Mouse (Mus musculus) ES-E14 (cell line): ENCODE measurements around the gene Tubgcp2. TPM values are rescaled to one million over a fixed set of nuclear protein-coding genes. Genes with fewer than 3 reads are reported as not detected.

Experiments used
- DNase-seq: peaks from one replicate; pipeline ENCODE4 v3.0.0-alpha.2; 2013; ENCODE audit warnings: low read depth, low spot score
- H3K27ac ChIP-seq: 2 replicates; pipeline ENCODE4 v1.5.1; 2012; ENCODE audit warnings: low read depth, mild to moderate bottlenecking, low read length, moderate library complexity, mixed read lengths; ENCODE audit not compliant: poor library complexity, insufficient read depth, severe bottlenecking
- H3K36me3 ChIP-seq: 2 replicates; pipeline ENCODE4 v1.6.1; 2012; ENCODE audit warnings: mild to moderate bottlenecking, low read length, moderate library complexity, mixed read lengths; ENCODE audit not compliant: control insufficient read depth, poor library complexity, insufficient read depth, severe bottlenecking
- H3K4me1 ChIP-seq, 2 experiments: fragments of 150-350 bp in 1 of 2; sonication (generic) in 1 of 2; 2 replicates each; pipeline ENCODE4 v1.6.1; 2012; ENCODE audit warnings: low read length in 2 of 2, mild to moderate bottlenecking in 1 of 2, mixed read lengths in 1 of 2; ENCODE audit not compliant: control insufficient read depth in 2 of 2, insufficient read depth in 2 of 2, poor library complexity in 1 of 2
- H3K4me3 ChIP-seq, 2 experiments: fragments of 150-350 bp in 1 of 2; sonication (generic) in 1 of 2; 2 replicates each; pipeline ENCODE4 v1.5.1; 2012; ENCODE audit warnings: low read length in 2 of 2, low read depth in 1 of 2, mild to moderate bottlenecking in 1 of 2, mixed read lengths in 1 of 2; ENCODE audit not compliant: insufficient read depth in 1 of 2, poor library complexity in 1 of 2, severe bottlenecking in 1 of 2
- H3K9ac ChIP-seq: 2 replicates; pipeline ENCODE4 v1.6.1; 2012; ENCODE audit warnings: low read depth, mild to moderate bottlenecking, low read length, mixed read lengths; ENCODE audit not compliant: poor library complexity, insufficient read depth, severe bottlenecking
- H3K9me3 ChIP-seq: fragments of 150-350 bp; sonication (generic); 2 replicates; pipeline ENCODE4 v1.6.1; 2012; ENCODE audit warnings: low read depth, mild to moderate bottlenecking, low read length; ENCODE audit not compliant: control insufficient read depth, insufficient read depth
- CHD2 ChIP-seq: IDR thresholded peaks from 2 replicates; pipeline ENCODE4 v1.6.1; 2014; ENCODE audit warnings: mild to moderate bottlenecking, low read depth, low read length, inconsistent platforms
- HCFC1 ChIP-seq: IDR thresholded peaks from 2 replicates; pipeline ENCODE4 v1.6.1; 2012; ENCODE audit warnings: low read length, inconsistent platforms, borderline replicate concordance; ENCODE audit not compliant: insufficient read depth
- MAFK ChIP-seq: IDR thresholded peaks from 2 replicates; pipeline ENCODE4 v1.6.1; 2014; ENCODE audit warnings: mild to moderate bottlenecking, low read depth, low read length, inconsistent platforms; ENCODE audit not compliant: insufficient read depth
- ZC3H11A ChIP-seq: IDR thresholded peaks from 2 replicates; pipeline ENCODE4 v1.6.1; 2012; ENCODE audit warnings: low read depth, mild to moderate bottlenecking, inconsistent platforms, low read length, borderline replicate concordance
- ZNF384 ChIP-seq: IDR thresholded peaks from 2 replicates; pipeline ENCODE4 v1.6.1; 2012; ENCODE audit warnings: low read depth, low read length, inconsistent platforms
- in situ Hi-C, 2 experiments: fragments of 600-800 bp; cut with MboI; formaldehyde crosslinking; loops; one replicate each; pipeline ENCODE4 v1.15.1; 2025; ENCODE audit warnings: low sequenced_read_pairs in 2 of 2, inconsistent platforms in 1 of 2; ENCODE audit not compliant: unreplicated experiment in 2 of 2
- total RNA-seq: library from RNA; depleted of rRNA; stranded (reverse); fragments of 300-350 nt; gene quantifications from 2 replicates; pipeline ENCODE4 v1.2.3, GENCODE M21; 2012; rRNA removed

Gene Tubgcp2
- total RNA-seq: 28.1 and 29.0 TPM in 2 replicates

DNA sequence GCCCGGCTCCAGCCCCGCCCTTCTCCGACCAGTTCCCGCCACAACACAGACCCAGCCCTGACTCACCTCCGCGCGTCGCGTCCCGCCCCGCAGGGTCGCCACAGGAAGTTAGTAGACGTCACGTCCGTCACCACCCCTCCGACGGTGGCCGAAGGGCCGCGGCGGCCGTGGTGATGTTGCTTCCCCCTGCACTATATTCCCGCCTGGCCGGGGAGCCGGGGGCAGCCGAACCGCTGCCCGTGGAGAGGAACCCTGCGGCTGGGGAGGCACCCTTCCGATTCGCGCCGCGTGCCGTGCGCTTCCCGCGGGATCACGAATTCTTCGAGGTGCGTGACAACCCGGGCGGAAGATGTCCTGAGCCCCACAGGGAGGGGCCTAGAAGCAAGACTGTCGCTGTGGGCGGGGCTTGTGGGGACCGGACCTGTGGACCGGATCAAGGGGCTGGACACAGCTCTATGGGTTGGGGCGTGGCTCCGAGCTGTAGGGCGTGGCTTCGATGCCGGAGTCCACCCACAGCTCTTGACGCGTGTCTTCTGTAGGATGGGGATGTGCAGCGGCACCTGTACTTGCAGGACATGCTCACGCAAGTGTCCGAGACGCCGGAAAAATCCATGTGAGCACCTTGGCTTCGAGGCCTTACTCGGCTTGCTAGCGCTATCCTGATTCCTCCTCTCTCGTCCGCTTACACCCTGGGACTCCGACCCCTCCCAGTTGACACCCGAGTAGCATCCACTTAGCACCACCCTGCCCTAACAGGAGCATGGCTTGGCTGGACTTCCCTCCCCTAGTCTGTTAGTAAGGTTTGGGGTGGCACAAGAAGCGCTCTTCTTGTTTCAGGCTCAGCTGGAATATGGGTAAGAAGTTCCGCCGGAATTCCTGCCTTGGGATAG, at the start of gene Tubgcp2, which contains the start of gene Zfp511:
Tubgcp2 (minus strand) TSS at position 389 of the 890 bp plus-strand sequence.
Zfp511 (plus strand) TSS at position 111 of the 890 bp plus-strand sequence.
- H3K36me3 ChIP-seq: peaks cover 18% of the 10 kb centered on the region; the same call in 1 of the 2 replicates

DNA sequence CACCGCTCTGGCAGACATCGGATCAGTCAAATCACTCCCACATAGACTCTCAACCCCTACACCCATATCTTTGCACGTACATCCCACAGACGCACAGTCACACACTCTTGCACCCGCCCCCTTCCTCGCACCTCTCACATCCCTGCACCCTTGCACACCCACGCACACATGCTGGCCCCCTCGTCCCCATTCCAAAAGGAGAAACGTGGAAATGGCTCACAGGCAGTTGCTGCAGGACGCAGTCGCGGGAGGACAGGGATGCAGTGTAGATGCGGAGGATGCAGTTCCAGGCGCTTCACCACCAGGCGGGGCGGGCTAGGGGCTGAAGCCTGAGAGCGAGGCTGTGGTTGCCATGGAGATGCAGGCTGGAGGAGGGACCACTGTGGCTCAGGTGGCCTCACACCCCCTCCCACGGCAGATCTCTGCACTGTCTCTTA, 45.8 kb upstream of the Tubgcp2 start, which contains the start of gene Caly:
Caly (minus strand) TSS at position 307 of the 437 bp plus-strand sequence.
- Histone ChIP-seq H3K9me3 (no peaks in the 10 kb centered on the region), H3K27ac (no peak within 1 kb of the TSS), H3K9ac (no peak within 1 kb of the TSS), H3K36me3 (no peaks in the 10 kb centered on the region), H3K4me3 (no peak within 1 kb of the TSS), H3K4me1 (peaks cover 0 to 2% of the 10 kb centered on the region in 2 experiments; a peak in 1 of 4 replicates)
- peak; percentile 71 for DNase-seq
- TF ChIP-seq MAFK (no peak), ZC3H11A (no peak), HCFC1 (no peak), ZNF384 (no peak), CHD2 (no peak)
- in situ Hi-C loops: loop anchor here in 1 of 2 experiments (5.0 kb wide), 1 partner anchor 60 kb away; no protein-coding TSS in a partner anchor

More for the DNA sequence above, at the start of gene Tubgcp2, which contains the start of gene Zfp511:
- Histone ChIP-seq H3K4me1 (peaks cover 0 to 5% of the 10 kb centered on the region in 2 experiments; a peak in 1 of 4 replicates), H3K4me3 (peak within 1 kb of the TSS; percentile 89 to 95), H3K9me3 (no peaks in the 10 kb centered on the region), H3K27ac (peak within 1 kb of the TSS; percentile 76), H3K9ac (peak within 1 kb of the TSS; percentile 93)
- DNase-seq: peak; percentile 97
- TF ChIP-seq ZNF384: no peak
- TF ChIP-seq CHD2: peak; percentile 44; the same call in 1 of the 2 replicates
- no peak for TF ChIP-seq ZC3H11A
- 0 out of 2 replicates have a peak, but pooled peaks have one; percentile 57 for TF ChIP-seq HCFC1
- in situ Hi-C loops: no loop called here

DNA sequence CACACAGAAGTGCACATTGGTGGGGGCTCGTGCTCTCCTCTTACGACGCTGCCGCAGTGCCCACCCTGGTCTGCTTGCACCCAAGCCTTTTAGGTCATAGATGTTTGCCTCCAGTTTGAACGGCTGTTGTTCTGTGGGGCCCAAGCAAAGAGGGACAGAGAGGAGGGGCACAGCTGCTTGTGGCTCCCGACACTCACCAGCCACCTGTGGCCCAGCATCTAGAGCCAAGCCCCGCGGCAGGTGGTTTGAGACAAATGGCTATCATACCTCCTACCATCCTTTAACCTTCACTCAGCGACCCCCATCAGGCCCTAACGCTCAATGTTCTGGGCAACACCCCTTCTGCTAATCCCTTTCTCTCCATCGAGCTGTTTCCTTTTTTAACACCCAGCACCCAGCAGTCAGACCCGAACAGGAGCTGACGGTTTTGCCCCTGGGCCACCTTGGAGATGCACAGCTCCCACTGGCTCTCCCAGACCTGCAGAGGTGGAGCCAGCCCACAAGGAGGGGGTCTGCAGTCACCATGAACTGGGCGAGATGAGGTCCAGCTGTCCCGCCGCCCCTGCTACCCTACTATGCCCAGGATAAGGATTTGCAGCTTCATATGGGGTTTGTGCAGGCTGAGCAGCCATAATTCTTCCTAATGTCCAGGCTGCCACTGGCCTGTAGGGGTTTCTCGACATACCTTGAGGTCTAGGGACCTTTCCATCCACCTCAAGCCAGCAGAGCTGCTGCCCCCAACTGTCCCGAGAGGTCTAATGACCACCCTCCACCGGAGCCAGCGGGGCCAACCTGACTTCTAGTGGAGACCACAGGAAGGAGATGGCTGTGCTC, 45.2 kb upstream of the Tubgcp2 start:
- peaks cover 0 to 2% of the 10 kb centered on the region in 2 experiments; a peak in 1 of 4 replicates for H3K4me1 ChIP-seq
- H3K4me3 ChIP-seq: no peak overlapping the region
- H3K36me3 ChIP-seq: no peaks in the 10 kb centered on the region
- TF ChIP-seq ZC3H11A (no peak), HCFC1 (no peak), MAFK (no peak), CHD2 (no peak), ZNF384 (no peak)
- DNase-seq: no peak
- no peak overlapping the region for H3K9ac ChIP-seq
- in situ Hi-C loops: loop anchor here in 1 of 2 experiments (5.0 kb wide), 1 partner anchor 61 kb away; no protein-coding TSS in a partner anchor
- no peak overlapping the region for H3K27ac ChIP-seq
- H3K9me3 ChIP-seq: no peaks in the 10 kb centered on the region
